Mouse (Mus musculus): ENCODE results near the gene Lrch1. TPM values are rescaled to one million over a fixed set of nuclear protein-coding genes. Genes with fewer than 3 reads are reported as not detected.

The Lrch1 gene
- polyA plus RNA-seq, 1 experiment from 2014 or later, result 6.8 TPM

DNA sequence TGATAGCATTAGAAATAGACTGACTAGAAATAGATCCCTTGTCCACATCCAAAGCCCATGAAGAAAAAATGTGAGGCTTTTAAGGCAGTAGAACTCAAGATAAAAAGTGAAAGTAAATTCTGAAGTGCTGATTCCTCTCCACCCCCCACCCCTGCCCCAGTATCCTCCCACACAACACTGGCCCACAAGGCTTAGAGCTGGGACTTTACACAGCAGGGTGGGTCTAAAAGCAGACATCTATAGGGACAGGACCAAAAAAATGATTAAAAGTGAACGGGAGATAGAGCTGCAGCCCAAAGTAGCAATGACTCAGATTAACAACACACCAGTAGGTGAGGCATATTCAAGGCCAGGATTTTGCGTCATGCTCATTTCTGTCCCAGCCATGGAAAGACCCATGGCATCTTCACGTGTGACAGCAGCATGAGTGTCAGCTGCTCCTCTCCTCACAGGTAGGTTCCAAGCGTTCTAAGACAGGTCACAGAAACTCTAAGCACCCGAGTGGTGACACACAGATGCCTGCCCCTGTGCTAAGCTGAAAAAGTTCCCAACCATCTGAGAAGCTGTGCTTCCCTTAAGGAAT is 29.1 kb downstream of the Lrch1 start:
- no peak overlapping the region for H3K4me2 ChIP-seq (ENCODE audit: low read length)
- no peak overlapping the region for H3K4me3 ChIP-seq (ENCODE audit: low read depth, low read length)
- ATAC-seq (no peak), DNase-seq (ENCODE audit: low spot score) (no peak)
- H3K27ac ChIP-seq (ENCODE audit: low read depth, low read length), result no peak overlapping the region
- no peak overlapping the region for H3K9ac ChIP-seq (ENCODE audit: low read length)
- no peaks in the 10 kb centered on the region for H3K36me3 ChIP-seq (ENCODE audit: control insufficient read depth, insufficient read depth, low read length)
- WGBS, result 93% methylated on average over 5 of the region's 5 CpGs
- no peaks in the 10 kb centered on the region for H3K27me3 ChIP-seq (replicated peaks; ENCODE audit: control insufficient read depth, insufficient read depth, low read length)
- peaks cover 4% of the 10 kb centered on the region; the same call in 1 of the 2 replicates for H3K4me1 ChIP-seq (ENCODE audit: control insufficient read depth, insufficient read depth, low read length)
- H3K9me3 ChIP-seq (replicated peaks; ENCODE audit: control insufficient read depth, low read length), result no peaks in the 10 kb centered on the region

DNA sequence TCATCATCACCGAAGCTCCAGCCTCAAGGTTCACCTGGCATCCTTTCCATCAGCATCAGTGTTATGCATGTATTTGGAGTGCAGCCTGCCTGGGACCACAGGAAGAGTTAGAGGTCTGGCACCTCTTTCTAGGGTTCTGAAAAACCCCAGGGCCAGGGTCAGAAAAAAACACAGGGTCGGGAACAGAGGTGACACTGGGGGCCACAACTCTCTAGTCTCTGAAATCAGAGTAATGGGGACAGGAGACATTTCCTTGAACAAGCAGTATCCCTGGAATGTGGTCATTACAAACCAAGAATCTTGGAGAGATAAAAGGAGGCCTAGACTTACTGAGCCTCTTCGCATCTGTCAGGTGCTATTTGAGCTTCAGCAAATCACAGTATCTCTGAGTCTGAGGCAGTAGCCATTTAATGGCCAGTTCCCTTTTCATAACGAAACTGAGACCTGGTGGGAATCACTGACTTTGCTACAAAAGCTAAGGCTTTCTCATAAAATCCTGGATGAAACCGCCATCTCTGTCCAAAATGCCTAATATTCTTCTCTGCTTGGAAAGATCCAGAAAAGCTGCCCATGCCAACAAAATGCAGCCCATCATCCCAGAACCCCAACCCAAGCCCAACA is 30.1 kb downstream of the Lrch1 start:
- Histone ChIP-seq H3K9me3 (replicated peaks; ENCODE audit: control insufficient read depth, low read length) (no peaks in the 10 kb centered on the region), H3K4me3 (ENCODE audit: low read depth, low read length) (no peak overlapping the region), H3K4me1 (ENCODE audit: control insufficient read depth, insufficient read depth, low read length) (peaks cover 4% of the 10 kb centered on the region; the same call in 1 of the 2 replicates), H3K27ac (ENCODE audit: low read depth, low read length) (no peak overlapping the region), H3K4me2 (ENCODE audit: low read length) (no peak overlapping the region), H3K27me3 (replicated peaks; ENCODE audit: control insufficient read depth, insufficient read depth, low read length) (no peaks in the 10 kb centered on the region), H3K9ac (ENCODE audit: low read length) (no peak overlapping the region), H3K36me3 (ENCODE audit: control insufficient read depth, insufficient read depth, low read length) (no peaks in the 10 kb centered on the region)
- no peak for ATAC-seq
- DNase-seq (ENCODE audit: low spot score), result no peak
- WGBS, result 92% methylated on average over 5 of the region's 5 CpGs

DNA sequence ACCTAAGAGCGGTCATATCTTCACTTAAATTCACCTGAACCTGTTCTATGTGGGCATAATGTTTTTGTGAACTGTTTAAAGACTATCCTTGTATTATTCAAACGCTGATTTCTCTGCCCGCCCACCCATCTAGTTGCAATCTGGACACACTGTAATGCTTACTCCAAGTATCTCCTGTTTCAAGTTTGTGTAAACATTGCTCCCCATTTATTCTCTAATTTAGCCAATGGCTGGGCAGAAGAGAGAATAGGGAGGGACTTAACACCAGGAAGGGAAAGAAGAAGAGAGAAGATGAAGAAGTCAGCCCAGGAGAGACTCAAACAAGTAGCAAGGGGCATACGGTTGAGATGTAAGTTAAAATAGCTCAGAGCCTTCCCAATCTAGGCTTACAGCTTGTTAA is 31.0 kb downstream of the Lrch1 start:
- no peak for DNase-seq (ENCODE audit: low spot score)
- Histone ChIP-seq H3K4me2 (ENCODE audit: low read length) (no peak overlapping the region), H3K36me3 (ENCODE audit: control insufficient read depth, insufficient read depth, low read length) (no peaks in the 10 kb centered on the region), H3K27me3 (replicated peaks; ENCODE audit: control insufficient read depth, insufficient read depth, low read length) (no peaks in the 10 kb centered on the region), H3K4me3 (ENCODE audit: low read depth, low read length) (no peak overlapping the region), H3K4me1 (ENCODE audit: control insufficient read depth, insufficient read depth, low read length) (peaks cover 4% of the 10 kb centered on the region; the same call in 1 of the 2 replicates), H3K9ac (ENCODE audit: low read length) (no peak overlapping the region), H3K27ac (ENCODE audit: low read depth, low read length) (no peak overlapping the region), H3K9me3 (replicated peaks; ENCODE audit: control insufficient read depth, low read length) (no peaks in the 10 kb centered on the region)
- ATAC-seq, result no peak
- WGBS, result 94% methylated on average over 4 of the region's 4 CpGs

DNA sequence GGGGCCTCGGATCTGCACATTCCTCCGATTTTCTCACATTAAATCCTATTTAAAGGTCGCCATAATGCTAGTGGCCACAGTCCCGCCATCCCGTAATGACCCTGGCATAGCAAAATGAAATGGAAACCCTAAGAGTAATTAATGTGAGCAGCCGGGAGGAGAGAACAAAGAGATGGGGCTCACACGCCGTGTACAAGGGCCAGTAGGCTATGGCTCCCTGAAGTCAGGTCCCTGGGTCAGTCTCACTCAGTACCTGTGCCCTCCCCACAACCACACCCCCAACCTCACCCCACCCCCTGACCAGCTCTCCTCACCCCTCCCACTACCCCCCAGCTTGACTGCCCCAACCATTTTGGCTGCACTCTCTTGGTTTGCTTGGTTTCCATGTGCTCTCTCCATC is 31.6 kb downstream of the Lrch1 start:
- no peak overlapping the region for H3K27ac ChIP-seq (ENCODE audit: low read depth, low read length)
- H3K27me3 ChIP-seq (replicated peaks; ENCODE audit: control insufficient read depth, insufficient read depth, low read length), result no peaks in the 10 kb centered on the region
- DNase-seq (ENCODE audit: low spot score), result no peak
- no peak for ATAC-seq
- no peak overlapping the region for H3K9ac ChIP-seq (ENCODE audit: low read length)
- H3K4me3 ChIP-seq (ENCODE audit: low read depth, low read length), result no peak overlapping the region
- H3K36me3 ChIP-seq (ENCODE audit: control insufficient read depth, insufficient read depth, low read length), result no peaks in the 10 kb centered on the region
- no peaks in the 10 kb centered on the region for H3K9me3 ChIP-seq (replicated peaks; ENCODE audit: control insufficient read depth, low read length)
- 40% methylated on average over 8 of the region's 8 CpGs for WGBS
- H3K4me2 ChIP-seq (ENCODE audit: low read length), result no peak overlapping the region
- H3K4me1 ChIP-seq (ENCODE audit: control insufficient read depth, insufficient read depth, low read length), result peaks cover 4% of the 10 kb centered on the region; the same call in 1 of the 2 replicates

DNA sequence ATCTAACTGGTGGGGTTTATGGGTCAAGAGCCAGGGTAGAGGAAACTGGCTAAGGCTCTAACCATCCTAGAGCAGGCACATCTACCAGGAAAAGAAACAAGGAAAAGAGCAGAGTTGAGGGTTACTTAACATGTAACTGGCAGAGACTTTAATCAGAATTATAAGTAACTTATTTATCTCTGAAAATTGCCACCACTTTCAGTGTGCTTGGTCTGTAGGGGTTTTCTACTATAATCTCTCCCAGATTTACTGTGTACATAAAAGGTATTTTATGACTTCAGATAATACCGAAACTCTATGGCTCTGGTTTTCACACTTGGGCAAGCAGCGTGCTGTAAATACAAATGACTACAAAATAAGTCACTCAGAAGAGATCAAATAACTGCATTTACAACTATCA is 32.0 kb downstream of the Lrch1 start:
- Histone ChIP-seq H3K27ac (ENCODE audit: low read depth, low read length) (no peak overlapping the region), H3K36me3 (ENCODE audit: control insufficient read depth, insufficient read depth, low read length) (no peaks in the 10 kb centered on the region), H3K4me3 (ENCODE audit: low read depth, low read length) (no peak overlapping the region), H3K4me2 (ENCODE audit: low read length) (no peak overlapping the region), H3K9ac (ENCODE audit: low read length) (no peak overlapping the region), H3K4me1 (ENCODE audit: control insufficient read depth, insufficient read depth, low read length) (peaks cover 4% of the 10 kb centered on the region; the same call in 1 of the 2 replicates), H3K27me3 (replicated peaks; ENCODE audit: control insufficient read depth, insufficient read depth, low read length) (no peaks in the 10 kb centered on the region), H3K9me3 (replicated peaks; ENCODE audit: control insufficient read depth, low read length) (no peaks in the 10 kb centered on the region)
- no peak for ATAC-seq
- 75% methylated on average over 2 of the region's 2 CpGs for WGBS
- DNase-seq (ENCODE audit: low spot score), result no peak

DNA sequence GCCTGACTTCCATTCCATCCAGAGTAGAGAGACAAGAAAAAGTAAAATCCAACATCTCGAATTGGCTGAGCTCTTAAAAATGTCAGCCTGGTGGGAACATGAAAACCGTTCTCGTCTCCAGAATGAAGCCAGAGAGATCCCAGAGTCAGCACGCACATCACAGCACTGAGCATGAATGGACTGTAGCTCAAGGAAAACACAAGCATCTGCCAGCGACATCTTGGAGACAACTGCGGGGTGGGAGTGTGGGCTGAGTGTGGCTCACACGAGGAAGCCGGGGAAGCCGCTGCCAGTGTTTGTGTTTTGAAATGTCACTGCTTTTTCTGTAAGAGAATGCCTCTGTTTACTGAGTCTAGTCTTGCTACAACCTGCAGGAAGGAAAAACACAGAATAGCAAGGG is 32.7 kb downstream of the Lrch1 start:
- H3K36me3 ChIP-seq (ENCODE audit: control insufficient read depth, insufficient read depth, low read length), result no peaks in the 10 kb centered on the region
- DNase-seq (ENCODE audit: low spot score) (peak; percentile 58), ATAC-seq (peak; percentile 57; the same call in 1 of the 2 replicates)
- no peaks in the 10 kb centered on the region for H3K27me3 ChIP-seq (replicated peaks; ENCODE audit: control insufficient read depth, insufficient read depth, low read length)
- H3K27ac ChIP-seq (ENCODE audit: low read depth, low read length), result no peak overlapping the region
- H3K9ac ChIP-seq (ENCODE audit: low read length), result no peak overlapping the region
- peaks cover 4% of the 10 kb centered on the region; the same call in 1 of the 2 replicates for H3K4me1 ChIP-seq (ENCODE audit: control insufficient read depth, insufficient read depth, low read length)
- no peak overlapping the region for H3K4me2 ChIP-seq (ENCODE audit: low read length)
- no peak overlapping the region for H3K4me3 ChIP-seq (ENCODE audit: low read depth, low read length)
- no peaks in the 10 kb centered on the region for H3K9me3 ChIP-seq (replicated peaks; ENCODE audit: control insufficient read depth, low read length)
- 67% methylated on average over 9 of the region's 9 CpGs for whole genome bisulfite sequencing

DNA sequence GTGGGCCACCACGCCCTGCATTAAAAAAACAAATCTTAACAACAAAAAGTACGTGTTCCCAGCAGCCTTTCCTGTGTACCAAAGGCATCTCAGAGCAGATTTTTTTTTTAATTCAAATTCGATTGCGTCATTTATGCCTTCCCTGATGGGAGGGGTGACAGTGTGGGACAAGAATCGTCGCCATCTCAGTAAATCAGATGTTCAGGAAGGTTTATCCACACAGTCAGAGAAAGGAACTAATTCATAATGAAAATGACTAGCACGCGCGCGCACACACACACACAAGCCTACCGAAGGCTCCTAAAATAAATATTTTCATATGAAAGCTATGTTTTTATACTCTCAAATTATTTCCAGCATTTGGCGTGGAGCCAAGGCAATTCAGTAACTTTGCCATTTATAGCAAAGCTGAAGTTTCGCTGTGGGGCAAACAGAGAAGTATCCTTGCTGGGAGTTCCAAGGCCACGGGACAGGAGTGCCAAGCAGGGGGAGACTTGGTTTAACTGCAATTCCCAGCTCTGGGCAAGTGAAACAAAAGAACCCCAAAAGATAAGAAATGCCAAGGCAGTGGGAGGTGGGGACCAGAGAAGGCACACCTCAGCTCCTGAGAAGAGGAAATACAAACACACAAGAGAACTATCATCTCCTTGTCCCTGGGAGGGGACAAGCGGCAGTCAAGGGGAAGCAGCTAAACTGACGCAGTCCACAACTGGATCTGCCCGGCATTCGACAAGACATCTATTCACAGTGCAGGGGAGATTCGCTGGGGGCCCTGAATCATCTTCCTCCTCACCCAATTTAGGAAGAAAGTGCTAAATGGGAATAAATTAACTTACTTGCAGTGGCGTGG is 34.1 kb downstream of the Lrch1 start:
- H3K4me1 ChIP-seq (ENCODE audit: control insufficient read depth, insufficient read depth, low read length), result peaks cover 4% of the 10 kb centered on the region; the same call in 1 of the 2 replicates
- no peak overlapping the region for H3K4me3 ChIP-seq (ENCODE audit: low read depth, low read length)
- no peaks in the 10 kb centered on the region for H3K36me3 ChIP-seq (ENCODE audit: control insufficient read depth, insufficient read depth, low read length)
- H3K9ac ChIP-seq (ENCODE audit: low read length), result no peak overlapping the region
- no peak overlapping the region for H3K27ac ChIP-seq (ENCODE audit: low read depth, low read length)
- no peaks in the 10 kb centered on the region for H3K9me3 ChIP-seq (replicated peaks; ENCODE audit: control insufficient read depth, low read length)
- H3K27me3 ChIP-seq (replicated peaks; ENCODE audit: control insufficient read depth, insufficient read depth, low read length), result no peaks in the 10 kb centered on the region
- WGBS, result 79% methylated on average over 20 of the region's 20 CpGs
- H3K4me2 ChIP-seq (ENCODE audit: low read length), result no peak overlapping the region
- ATAC-seq, result no peak
- DNase-seq (ENCODE audit: low spot score), result peak; percentile 5

DNA sequence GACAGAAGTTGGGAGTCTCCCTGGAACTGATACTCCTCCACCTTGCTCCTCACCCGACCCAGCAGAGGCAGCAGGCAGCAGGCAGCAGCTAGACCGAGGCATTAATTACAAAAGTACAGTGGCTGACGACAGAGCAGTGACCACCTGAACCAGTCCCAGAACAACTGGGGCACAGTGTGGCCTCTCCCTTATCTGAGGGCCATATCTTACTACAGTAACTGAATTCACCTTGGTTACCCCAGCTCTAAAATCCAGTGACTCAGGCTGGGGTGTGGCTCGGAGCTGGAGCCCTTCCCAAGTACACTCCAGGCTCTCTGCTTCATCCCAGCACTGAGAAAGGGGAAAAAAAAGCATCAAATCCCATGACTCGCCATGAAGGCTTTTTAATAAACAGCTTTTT is 37.3 kb downstream of the Lrch1 start:
- Histone ChIP-seq H3K4me1 (ENCODE audit: control insufficient read depth, insufficient read depth, low read length) (peaks cover 9% of the 10 kb centered on the region; the same call in 1 of the 2 replicates), H3K27me3 (replicated peaks; ENCODE audit: control insufficient read depth, insufficient read depth, low read length) (no peaks in the 10 kb centered on the region), H3K36me3 (ENCODE audit: control insufficient read depth, insufficient read depth, low read length) (no peaks in the 10 kb centered on the region), H3K9me3 (replicated peaks; ENCODE audit: control insufficient read depth, low read length) (no peaks in the 10 kb centered on the region), H3K4me2 (ENCODE audit: low read length) (no peak overlapping the region), H3K27ac (ENCODE audit: low read depth, low read length) (no peak overlapping the region), H3K4me3 (ENCODE audit: low read depth, low read length) (no peak overlapping the region), H3K9ac (ENCODE audit: low read length) (no peak overlapping the region)
- ATAC-seq (no peak), DNase-seq (ENCODE audit: low spot score) (no peak)
- 73% methylated on average over 5 of the region's 5 CpGs for WGBS
